Mouse (Mus musculus) hematopoietic stem cell, adult 5-6 weeks (primary cell): ENCODE results near the gene Gm49384. TPM values are rescaled to one million over a fixed set of nuclear protein-coding genes. Genes with fewer than 3 reads are reported as not detected.
"Not testable (repeated sequence)": the region's sequence is repeated elsewhere in the genome, so short reads cannot be mapped to it uniquely, and the experiment has no call there.

Experiments
- ATAC-seq, 2 experiments: fragments of 125-278 bp in 1 of 2; replicated peaks in 1 of 2; 2 replicates each; pipeline ENCODE4 v1.8.0; 2016 to 2017; ENCODE audit warnings: inconsistent platforms in 2 of 2, mild to moderate bottlenecking in 2 of 2, moderate number of reproducible peaks in 2 of 2, low read depth in 1 of 2, moderate TSS enrichment in 1 of 2; ENCODE audit not compliant: low FRiP score in 2 of 2, poor library complexity in 2 of 2, severe bottlenecking in 2 of 2, insufficient read depth in 1 of 2, low TSS enrichment in 1 of 2
- total RNA-seq: library from RNA; stranded (forward); fragments of 172-1452, 232-1000 nt; gene quantifications from 2 replicates; pipeline ENCODE4 v1.2.3, GENCODE M21; 2017

The Gm49384 gene
- total RNA-seq, 1 experiment from 2014 or later, result 17.4 TPM

GRCm38 (mm10) chr12:69183583-69184308 lies 20.3 kb downstream of the Gm49384 start, which contains the start of the genes Rpl36al and Mgat2:
Gene Rpl36al, minus strand, starts transcription at chr12:69184083.
Gene Mgat2, plus strand, starts transcription at chr12:69184157.
- peak; percentile 93 for ATAC-seq

DNA sequence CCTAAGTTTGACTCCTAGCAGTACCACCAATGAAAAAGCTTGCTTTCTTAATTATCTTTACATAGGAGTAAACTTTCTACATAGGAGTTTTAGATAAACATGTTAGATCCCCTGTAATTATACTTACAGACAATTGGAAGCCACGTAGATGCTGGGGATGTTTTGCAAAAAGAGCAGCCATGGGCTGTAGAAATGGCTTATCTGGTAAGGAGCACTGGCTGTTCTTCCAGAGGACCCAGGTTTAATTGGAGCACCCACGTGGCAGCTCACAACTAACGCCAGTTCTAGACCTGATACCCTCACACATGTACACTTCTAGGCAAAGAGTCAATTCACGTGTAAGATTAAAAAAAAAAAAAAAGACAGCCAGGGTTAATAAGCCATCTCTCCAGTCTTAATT lies 22.3 kb downstream of the Gm49384 start:
- ATAC-seq, result no peak

- no peak for ATAC-seq
These were observed 24.7 kb downstream of the Gm49384 start for GRCm38 (mm10) chr12:69179371-69179770.

DNA sequence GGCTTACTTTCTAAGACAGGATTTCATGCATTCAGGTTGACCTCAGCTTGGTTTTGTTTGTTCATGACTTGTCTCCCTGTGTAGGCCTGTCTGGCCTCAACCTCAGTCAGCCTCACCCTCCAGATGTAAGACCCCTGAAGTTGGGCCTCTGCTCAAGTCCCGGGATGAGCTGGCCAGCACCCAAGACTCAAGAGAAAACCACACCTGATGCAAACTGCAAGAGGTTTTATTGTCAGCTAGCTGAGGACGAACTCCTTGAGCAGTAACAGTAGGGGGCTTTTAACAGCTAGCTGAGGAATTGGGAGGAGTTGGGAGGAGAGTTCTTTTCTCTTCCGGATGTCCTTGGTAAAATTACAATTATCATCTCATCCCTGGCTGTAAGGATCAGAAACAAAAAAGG lies 26.5 kb downstream of the Gm49384 start:
- no peak for ATAC-seq

- ATAC-seq, result no peak
These were observed 28.1 kb downstream of the Gm49384 start for GRCm38 (mm10) chr12:69175975-69176374.

DNA sequence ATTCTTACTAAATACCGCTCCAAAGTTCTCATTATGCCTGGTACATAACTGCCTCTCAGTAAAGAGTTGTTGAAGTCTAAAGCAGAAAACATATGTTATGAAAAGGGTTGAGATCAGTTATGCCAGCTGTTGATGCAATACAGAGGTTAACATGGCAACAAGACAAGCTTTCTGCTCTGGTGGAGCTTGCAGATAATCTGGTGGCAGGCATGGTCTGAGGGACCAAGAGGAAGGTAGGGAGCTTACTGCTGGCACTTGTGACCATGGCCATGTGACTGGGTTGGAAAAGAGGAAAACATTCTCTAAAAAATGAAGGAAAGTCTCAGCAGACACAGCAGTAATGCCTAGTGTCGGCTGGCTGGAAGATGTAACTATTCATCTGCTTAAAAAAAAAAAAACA lies 32.8 kb downstream of the Gm49384 start:
- no peak for ATAC-seq

- ATAC-seq, result peak; percentile 94 to 96
These were observed 35.5 kb downstream of the Gm49384 start, which contains the start of gene Lrr1 for GRCm38 (mm10) chr12:69168461-69169106. Gene Lrr1, plus strand, starts transcription at chr12:69168814.

- no peak for ATAC-seq
These were observed 36.2 kb downstream of the Gm49384 start for GRCm38 (mm10) chr12:69167656-69168460.

DNA sequence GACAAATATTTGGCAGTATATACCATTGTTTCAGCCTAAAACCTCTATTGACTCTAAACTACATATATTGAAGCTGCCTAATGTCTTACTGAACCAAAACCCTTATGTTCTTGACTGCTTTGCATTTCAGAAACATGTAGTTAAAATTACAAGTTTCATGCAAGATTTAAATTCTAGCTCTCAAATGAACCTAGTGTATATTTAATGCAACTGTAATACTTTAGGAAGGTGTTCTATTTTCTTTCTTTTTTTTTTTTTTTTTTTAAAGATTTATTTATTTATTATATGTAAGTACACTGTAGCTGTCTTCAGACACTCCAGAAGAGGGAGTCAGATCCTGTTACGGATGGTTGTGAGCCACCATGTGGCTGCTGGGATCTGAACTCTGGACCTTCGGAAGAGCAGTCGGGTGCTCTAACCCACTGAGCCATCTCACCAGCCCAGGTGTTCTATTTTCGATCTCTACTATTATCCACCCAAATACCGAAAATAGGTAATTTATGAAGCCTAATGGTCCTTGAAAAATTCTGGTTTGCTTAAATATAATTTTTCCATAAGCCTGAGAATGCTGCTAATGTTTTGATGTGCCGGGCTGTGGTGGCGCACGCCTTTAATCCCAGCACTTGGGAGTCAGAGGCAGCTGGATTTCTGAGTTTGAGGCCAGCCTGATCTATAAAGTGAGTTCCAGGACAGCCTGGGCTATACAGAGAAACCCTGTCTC lies 37.0 kb downstream of the Gm49384 start:
- ATAC-seq, result not testable (repeated sequence)

- no peak for ATAC-seq
These were observed 39.2 kb downstream of the Gm49384 start for GRCm38 (mm10) chr12:69164904-69165303.

GRCm38 (mm10) chr12:69163586-69163985 lies 40.5 kb downstream of the Gm49384 start:
- not testable (repeated sequence) for ATAC-seq

DNA sequence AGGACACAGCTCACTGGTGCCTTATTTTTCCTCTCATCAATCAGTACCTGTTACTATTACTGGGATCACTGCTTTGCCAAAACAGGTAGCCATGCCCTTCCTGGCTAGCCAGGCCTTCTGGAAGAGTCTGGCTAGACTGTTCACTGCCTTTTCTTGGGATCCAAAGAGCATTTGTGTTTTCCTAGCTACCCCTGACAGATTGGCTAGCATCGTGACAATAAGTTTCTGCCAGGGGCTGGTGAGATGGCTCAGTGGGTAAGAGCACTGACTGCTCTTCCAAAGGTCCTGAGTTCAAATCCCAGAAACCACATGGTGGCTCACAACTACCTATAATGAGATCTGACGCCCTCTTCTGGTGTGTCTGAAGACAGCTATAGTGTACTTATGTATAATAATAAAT lies 43.4 kb downstream of the Gm49384 start:
- ATAC-seq, result not testable (repeated sequence)

- peak; percentile 24 to 55; a peak in 3 of 4 replicates for ATAC-seq
These were observed 44.5 kb downstream of the Gm49384 start for GRCm38 (mm10) chr12:69159578-69159940.

DNA sequence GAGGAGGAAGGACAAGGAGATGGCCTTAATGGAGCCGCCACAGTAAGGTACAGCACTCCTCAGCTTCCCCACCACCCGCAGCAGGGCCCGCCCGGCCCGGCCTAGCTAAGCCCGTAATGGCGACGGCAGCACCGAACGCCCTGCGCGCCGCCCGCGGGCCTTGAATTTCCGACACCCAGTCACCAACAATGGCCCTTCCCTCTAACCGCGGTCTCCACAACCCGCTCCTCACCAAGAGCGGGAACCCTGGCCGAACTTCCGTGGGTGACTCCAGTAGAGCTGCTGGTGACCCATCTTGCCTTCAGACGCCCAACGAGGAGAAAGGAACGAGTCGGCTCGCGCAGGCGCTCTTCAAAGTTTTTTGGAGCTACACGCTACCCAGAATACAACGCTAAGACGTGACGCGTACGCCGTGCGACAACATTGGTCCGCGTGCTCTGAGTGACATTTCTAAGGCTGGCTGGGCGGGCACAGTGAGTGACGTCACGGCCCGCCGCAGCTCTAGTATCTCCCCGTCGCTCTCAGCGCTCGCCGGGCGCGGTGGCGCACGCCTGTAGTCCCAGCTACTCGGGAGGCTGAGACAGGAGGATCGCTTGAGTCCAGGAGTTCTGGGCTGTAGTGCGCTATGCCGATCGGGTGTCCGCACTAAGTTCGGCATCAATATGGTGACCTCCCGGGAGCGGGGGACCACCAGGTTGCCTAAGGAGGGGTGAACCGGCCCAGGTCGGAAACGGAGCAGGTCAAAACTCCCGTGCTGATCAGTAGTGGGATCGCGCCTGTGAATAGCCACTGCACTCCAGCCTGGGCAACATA lies 45.1 kb downstream of the Gm49384 start, which contains the start of gene Rps29:
Gene Rps29, minus strand, starts transcription at position 422 of the 813 bp plus-strand sequence.
- peak; percentile 90 to 96 for ATAC-seq

GRCm38 (mm10) chr12:69158366-69158764 lies 45.7 kb downstream of the Gm49384 start:
- peak in 1 of 2 experiments; percentile 6; a peak in 1 of 4 replicates for ATAC-seq

GRCm38 (mm10) chr12:69157107-69157506 lies 47.0 kb downstream of the Gm49384 start:
- no peak for ATAC-seq
